Mouse (Mus musculus): ENCODE results near the gene Rtl4.

DNA sequence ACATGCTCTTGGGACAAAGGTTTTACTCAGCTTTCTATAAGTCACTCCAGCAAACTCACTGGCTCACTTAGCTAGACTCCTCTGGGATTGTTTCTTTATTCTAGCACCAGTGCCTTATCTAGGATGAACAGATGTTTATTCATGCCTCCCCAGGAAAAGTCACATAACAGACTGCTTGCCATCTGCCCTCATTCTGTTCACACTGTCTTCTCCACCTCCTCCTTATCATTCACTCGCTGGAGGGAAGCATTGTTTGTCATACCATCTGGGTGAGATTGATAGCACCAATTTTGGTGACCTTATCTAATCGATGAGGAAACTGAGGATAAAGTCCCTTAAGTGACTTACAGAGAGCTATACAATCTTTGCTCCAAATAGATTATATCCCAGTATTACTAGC, 298.3 kb downstream of the Rtl4 start:
- TF ChIP-seq CTCF (IDR thresholded peaks at IDR 0.05; ENCODE audit: insufficient read depth, low read depth, low read length) (no peak), POLR2A (IDR thresholded peaks at IDR 0.05; ENCODE audit: insufficient read depth, low read depth, low read length) (no peak)
